Mouse (Mus musculus) NIH3T3 (cell line): ENCODE measurements at regions not wholly inside any gene's neighbourhood (a gene's known extent, or its start where the extent isn't known, plus 50 kb on each side); places are given as distances from the start of the nearest gene placed in this dataset.

Experiments used
- DNase-seq: peaks from one replicate; pipeline ENCODE4 v3.0.0-alpha.2; 2012; ENCODE audit warnings: low read depth

GRCm38 (mm10) chr2:179007766-179008165 lies 434.5 kb upstream of the Cdh4 start:
- DNase-seq: no peak

- no peak for DNase-seq
Measured at GRCm38 (mm10) chr2:179013891-179014593, 428.2 kb upstream of the Cdh4 start.

DNA sequence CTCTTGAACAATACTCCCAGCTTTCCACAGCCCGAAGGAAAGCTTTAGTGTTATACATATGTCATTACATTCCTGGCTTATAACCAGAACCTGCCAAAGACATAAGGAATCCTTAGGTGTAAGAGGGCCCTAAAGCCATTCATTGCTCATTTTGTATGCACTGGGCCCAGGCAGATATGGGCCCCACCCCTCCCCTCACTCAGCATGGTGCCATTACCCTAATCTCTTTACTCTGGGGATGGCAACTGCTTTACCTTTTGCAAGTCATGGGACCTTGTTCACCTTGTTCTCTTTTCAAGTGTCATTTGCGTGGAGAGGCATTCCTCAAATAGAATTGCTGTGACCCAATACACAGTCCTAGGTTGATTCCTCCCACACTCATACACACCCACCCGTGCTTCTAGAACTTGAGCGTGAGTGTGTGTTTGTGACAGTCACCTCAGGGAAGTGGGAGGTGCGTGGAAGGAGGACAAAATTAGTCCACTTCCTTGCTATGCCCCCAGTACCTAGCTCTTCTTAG lies 419.5 kb upstream of the Cdh4 start:
- no peak for DNase-seq

- DNase-seq: peak; percentile 2
Measured at GRCm38 (mm10) chr2:179024225-179024624, 418.0 kb upstream of the Cdh4 start.

- DNase-seq: no peak
Measured at GRCm38 (mm10) chr2:179033171-179033570, 409.1 kb upstream of the Cdh4 start.

- no peak for DNase-seq
Measured at GRCm38 (mm10) chr2:179035446-179035845, 406.8 kb upstream of the Cdh4 start.

GRCm38 (mm10) chr2:179039697-179040096 lies 402.5 kb upstream of the Cdh4 start:
- DNase-seq: no peak

- DNase-seq: no peak
Measured at GRCm38 (mm10) chr2:179043671-179044070, 398.6 kb upstream of the Cdh4 start.

DNA sequence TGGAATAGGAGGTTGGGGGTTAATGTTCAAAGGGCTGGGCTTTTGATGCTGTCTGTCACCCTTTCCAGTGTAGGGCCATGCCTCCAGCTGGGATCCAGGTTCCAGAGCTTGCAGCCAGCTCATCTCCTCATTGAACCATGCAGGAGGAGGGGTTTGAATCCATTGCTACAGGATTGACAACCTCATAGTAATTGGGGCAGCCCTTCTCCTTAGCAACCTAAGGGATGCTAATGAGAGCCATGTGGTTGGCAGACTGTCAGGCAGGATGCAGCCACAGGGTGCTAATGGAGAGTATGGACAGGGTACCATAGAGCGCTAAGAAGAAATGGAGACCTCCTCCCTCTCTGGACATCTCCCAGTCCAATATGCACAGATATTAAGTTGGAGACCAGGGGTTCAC lies 396.9 kb upstream of the Cdh4 start:
- DNase-seq: no peak

GRCm38 (mm10) chr2:179054441-179054840 lies 387.8 kb upstream of the Cdh4 start:
- no peak for DNase-seq

DNA sequence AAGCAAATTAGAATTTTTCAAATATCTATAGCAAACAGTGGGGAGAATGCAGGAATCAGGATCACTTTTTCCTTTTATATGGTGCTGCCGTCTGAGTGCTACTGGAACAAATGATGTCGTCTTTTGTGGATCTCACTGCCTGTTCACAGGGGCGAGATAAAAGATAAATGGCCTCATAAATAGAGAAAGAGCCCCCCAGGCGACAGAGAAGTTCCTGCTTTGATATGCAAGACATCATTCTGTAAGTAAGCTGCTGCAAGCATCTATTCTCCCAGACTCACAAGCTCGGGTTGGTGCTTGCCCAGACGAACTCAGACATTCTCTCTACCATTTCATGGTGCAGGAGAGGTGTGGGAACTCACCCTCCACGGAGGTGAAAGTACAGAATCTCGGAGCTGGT lies 377.6 kb upstream of the Cdh4 start:
- DNase-seq: no peak

- no peak for DNase-seq
Measured at GRCm38 (mm10) chr2:179069520-179069919, 372.7 kb upstream of the Cdh4 start.

- DNase-seq: peak; percentile 38
Measured at GRCm38 (mm10) chr2:179070346-179070745, 371.9 kb upstream of the Cdh4 start.

GRCm38 (mm10) chr2:179080462-179081274 lies 361.6 kb upstream of the Cdh4 start:
- no peak for DNase-seq

DNA sequence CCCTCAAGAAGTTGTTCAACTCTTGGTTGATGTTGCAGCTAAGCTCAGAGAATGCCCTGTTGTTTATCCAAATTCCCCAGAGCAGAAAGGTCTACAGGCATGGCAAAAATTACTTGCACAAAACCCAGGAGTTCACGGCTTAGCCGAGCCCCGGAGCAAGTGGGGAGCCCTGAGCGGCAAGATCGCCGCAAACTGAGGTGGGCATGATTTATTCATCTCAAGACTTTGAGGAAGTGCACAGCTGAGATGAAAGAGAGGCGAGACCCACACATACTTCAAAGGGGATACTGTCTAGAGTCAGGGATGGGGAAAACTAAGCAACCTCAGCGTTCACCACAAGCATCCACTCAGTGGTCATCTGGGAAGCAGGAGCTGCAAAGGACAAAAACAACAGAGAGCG lies 355.3 kb upstream of the Cdh4 start:
- no peak for DNase-seq

DNA sequence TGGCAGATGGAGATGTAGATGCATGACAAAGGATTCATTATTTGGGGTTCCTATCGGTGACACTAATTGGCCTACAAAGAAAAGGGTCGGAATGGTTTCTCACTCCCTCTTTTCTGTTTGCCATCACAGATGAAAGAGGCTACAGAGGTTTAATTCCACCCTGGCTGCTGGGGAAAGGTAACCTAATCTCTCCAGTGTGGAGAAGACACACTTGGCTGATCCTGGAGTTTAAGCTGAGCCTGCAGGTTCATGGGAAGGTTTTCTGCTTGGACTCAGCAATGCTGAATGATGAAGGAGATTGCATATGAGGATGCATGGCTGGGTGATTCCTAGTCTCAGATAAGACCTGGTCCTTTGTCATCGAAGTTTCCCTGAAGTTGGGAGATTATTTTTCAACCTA lies 350.8 kb upstream of the Cdh4 start:
- no peak for DNase-seq

DNA sequence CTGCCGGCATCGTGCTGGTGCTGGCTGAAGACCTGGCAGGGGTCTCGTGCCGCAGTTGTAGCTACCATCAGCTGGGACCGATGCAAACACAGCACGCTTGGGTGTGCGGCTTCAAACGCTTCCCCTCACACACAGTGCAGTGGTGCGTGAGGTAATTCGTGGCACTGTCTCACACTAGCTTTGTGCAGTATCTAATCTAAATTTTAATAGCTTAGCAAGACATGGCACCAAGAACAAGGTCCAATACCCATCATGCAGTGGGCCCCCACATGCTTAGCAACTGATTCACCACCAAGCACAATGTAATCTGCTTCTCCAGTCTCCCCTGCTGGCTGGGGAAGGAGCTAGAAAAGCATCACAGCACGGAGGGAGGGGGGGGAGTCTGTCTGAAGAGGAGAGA lies 348.2 kb upstream of the Cdh4 start:
- DNase-seq: no peak

GRCm38 (mm10) chr2:179095981-179096380 lies 346.2 kb upstream of the Cdh4 start:
- DNase-seq: no peak

DNA sequence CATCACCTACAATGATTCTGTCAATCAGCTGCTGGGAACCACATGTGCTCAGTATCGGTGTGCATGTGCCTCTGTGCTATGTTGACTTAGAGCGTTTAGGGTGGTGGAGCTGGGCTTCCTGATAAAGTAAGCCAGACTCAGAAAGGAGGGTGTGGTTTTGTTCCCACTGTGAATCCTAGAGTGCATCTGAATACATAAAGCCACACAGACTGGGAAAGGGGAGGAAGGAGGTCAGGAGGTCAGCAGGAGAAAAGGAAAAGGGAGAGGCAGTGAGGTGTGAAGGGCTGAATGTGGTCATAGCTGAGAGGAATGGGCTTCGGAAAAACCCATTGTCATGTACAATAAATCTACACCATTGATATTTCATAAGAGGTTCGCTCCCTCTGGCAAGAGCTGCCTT lies 345.4 kb upstream of the Cdh4 start:
- DNase-seq: no peak

DNA sequence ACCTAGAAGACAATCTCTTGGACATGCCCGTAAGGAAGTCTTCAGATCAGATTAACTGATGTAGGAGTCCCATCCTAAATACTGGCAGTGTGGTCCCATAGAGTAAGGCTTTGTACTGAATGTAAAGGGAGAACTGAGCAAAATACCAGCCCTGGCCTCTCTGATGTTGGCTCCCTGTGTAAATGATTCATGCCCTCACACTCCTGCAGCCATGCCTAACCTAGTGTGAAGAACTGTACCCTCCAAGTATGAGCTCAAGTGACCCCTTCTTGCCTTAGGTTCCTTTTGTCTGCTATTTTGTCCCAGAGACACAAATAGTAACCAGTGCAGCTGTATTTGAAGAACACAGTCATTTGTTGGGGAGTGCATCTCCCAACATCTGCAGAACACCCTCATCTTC lies 342.4 kb upstream of the Cdh4 start:
- no peak for DNase-seq

DNA sequence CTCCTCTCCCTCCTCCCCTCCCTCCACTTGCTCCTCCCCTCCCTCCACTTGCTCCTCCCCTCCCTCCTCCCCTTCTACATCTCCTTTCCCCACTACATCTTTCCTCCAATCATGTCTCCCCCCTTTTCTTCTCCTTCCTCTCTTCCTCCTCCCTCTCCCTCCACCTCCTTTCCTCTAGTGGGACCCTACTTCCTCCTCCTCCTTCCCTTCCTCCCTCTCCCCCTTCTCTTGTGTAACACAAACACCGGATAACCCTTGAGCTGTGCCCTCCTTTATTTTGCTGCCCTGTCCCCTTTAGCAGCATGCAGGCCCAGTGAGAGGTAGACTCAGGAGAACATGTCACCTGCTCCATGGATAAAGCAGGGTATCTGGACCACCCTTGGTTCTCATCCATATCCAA lies 339.1 kb upstream of the Cdh4 start:
- DNase-seq: no peak

DNA sequence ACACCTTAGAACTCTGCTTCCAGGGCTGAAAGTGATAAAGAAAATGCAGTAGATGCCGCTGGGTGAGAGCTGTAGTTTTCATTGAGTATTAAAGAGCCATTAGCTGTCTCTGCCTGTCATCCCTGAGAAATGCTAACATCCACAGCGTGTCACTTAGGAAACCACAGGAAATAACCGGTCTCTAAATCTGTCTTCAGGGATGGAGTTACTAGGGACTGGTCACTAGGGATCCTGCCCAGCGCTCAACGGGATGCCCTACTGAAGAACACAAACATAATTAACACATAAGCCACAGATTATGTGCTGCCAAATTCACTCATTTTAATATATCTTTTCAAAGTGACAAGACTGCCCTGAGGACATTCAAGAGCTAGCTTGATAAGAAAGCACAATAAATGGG lies 329.3 kb upstream of the Cdh4 start:
- DNase-seq: no peak

- no peak for DNase-seq
Measured at GRCm38 (mm10) chr2:179128018-179128417, 314.2 kb upstream of the Cdh4 start.
